Mouse (Mus musculus): ENCODE measurements around the gene Smok2a.
"Not testable (repeated sequence)": the region's sequence is repeated elsewhere in the genome, so short reads cannot be mapped to it uniquely, and the experiment has no call there.

Smok2a gene

GRCm38 (mm10) chr17:13220888-13221287, at the start of gene Smok2a:
Gene Smok2a, plus strand, starts transcription at chr17:13221188.
- ChIA-PET POLR2A (interaction anchor here in 1 of 4 experiments (1.0 kb wide), 1 partner anchor 117 kb away, joined by 3 read pairs; no protein-coding TSS in a partner anchor), CTCF (no interaction called here)

GRCm38 (mm10) chr17:13173578-13173977, 47.4 kb upstream of the Smok2a start:
- CTCF ChIA-PET, POLR2A ChIA-PET: not testable (repeated sequence)

GRCm38 (mm10) chr17:13174029-13174428, 47.0 kb upstream of the Smok2a start:
- POLR2A ChIA-PET, result not testable (repeated sequence)
- CTCF ChIA-PET, result interaction anchor here in 3 of 4 experiments (0.5 to 0.6 kb wide), 3 partner anchors 163 to 213 kb away, joined by 3 to 5 read pairs (median 3); partner anchors contain the start of gene Acat2 (in 1 of the 3)

- POLR2A ChIA-PET, result not testable (repeated sequence)
Measured at GRCm38 (mm10) chr17:13175609-13176008, 45.4 kb upstream of the Smok2a start.

GRCm38 (mm10) chr17:13177796-13178195, 43.2 kb upstream of the Smok2a start:
- POLR2A ChIA-PET, CTCF ChIA-PET: not testable (repeated sequence)

More at GRCm38 (mm10) chr17:13175609-13176008, 45.4 kb upstream of the Smok2a start:
- CTCF ChIA-PET, result not testable (repeated sequence)

- CTCF ChIA-PET, POLR2A ChIA-PET: not testable (repeated sequence)
Measured at GRCm38 (mm10) chr17:13179021-13179420, 42.0 kb upstream of the Smok2a start.

GRCm38 (mm10) chr17:13180491-13180890, 40.5 kb upstream of the Smok2a start:
- POLR2A ChIA-PET, CTCF ChIA-PET: not testable (repeated sequence)

GRCm38 (mm10) chr17:13182712-13183111, 38.3 kb upstream of the Smok2a start:
- CTCF ChIA-PET, result not testable (repeated sequence)
- POLR2A ChIA-PET, result interaction anchor here in 1 of 4 experiments (1.2 kb wide), 1 partner anchor 175 kb away, joined by 3 read pairs; no protein-coding TSS in a partner anchor

GRCm38 (mm10) chr17:13184514-13184913, 36.5 kb upstream of the Smok2a start:
- CTCF ChIA-PET, result not testable (repeated sequence)

GRCm38 (mm10) chr17:13186541-13186940, 34.4 kb upstream of the Smok2a start:
- POLR2A ChIA-PET, result not testable (repeated sequence)

More at GRCm38 (mm10) chr17:13184514-13184913, 36.5 kb upstream of the Smok2a start:
- POLR2A ChIA-PET, result not testable (repeated sequence)

GRCm38 (mm10) chr17:13187621-13188020, 33.4 kb upstream of the Smok2a start:
- CTCF ChIA-PET, result interaction anchor here in 1 of 4 experiments (0.6 kb wide), 1 partner anchor 615 kb away, joined by 3 read pairs; no protein-coding TSS in a partner anchor

More at GRCm38 (mm10) chr17:13186541-13186940, 34.4 kb upstream of the Smok2a start:
- CTCF ChIA-PET, result not testable (repeated sequence)

GRCm38 (mm10) chr17:13188846-13189245, 32.1 kb upstream of the Smok2a start:
- CTCF ChIA-PET, POLR2A ChIA-PET: not testable (repeated sequence)

More at GRCm38 (mm10) chr17:13187621-13188020, 33.4 kb upstream of the Smok2a start:
- POLR2A ChIA-PET, result not testable (repeated sequence)

- CTCF ChIA-PET, POLR2A ChIA-PET: not testable (repeated sequence)
Measured at GRCm38 (mm10) chr17:13190836-13191583, 30.0 kb upstream of the Smok2a start.

GRCm38 (mm10) chr17:13196486-13196885, 24.5 kb upstream of the Smok2a start:
- POLR2A ChIA-PET, CTCF ChIA-PET: not testable (repeated sequence)

GRCm38 (mm10) chr17:13198812-13199211, 22.2 kb upstream of the Smok2a start:
- POLR2A ChIA-PET, CTCF ChIA-PET: not testable (repeated sequence)

- CTCF ChIA-PET, result not testable (repeated sequence)
- POLR2A ChIA-PET, result interaction anchor here in 2 of 4 experiments (0.7 to 0.9 kb wide), 2 partner anchors 305 to 830 kb away, joined by 3 read pairs; no protein-coding TSS in a partner anchor
Measured at GRCm38 (mm10) chr17:13199880-13200409, 21.0 kb upstream of the Smok2a start.

- CTCF ChIA-PET, POLR2A ChIA-PET: not testable (repeated sequence)
Measured at GRCm38 (mm10) chr17:13201551-13201950, 19.4 kb upstream of the Smok2a start.

GRCm38 (mm10) chr17:13202453-13203107, 18.4 kb upstream of the Smok2a start:
- CTCF ChIA-PET, POLR2A ChIA-PET: not testable (repeated sequence)

GRCm38 (mm10) chr17:13205247-13205646, 15.7 kb upstream of the Smok2a start:
- CTCF ChIA-PET, POLR2A ChIA-PET: not testable (repeated sequence)

GRCm38 (mm10) chr17:13206491-13206890, 14.5 kb upstream of the Smok2a start:
- CTCF ChIA-PET, result no interaction called here

GRCm38 (mm10) chr17:13208460-13208859, 12.5 kb upstream of the Smok2a start:
- CTCF ChIA-PET, result not testable (repeated sequence)

More at GRCm38 (mm10) chr17:13206491-13206890, 14.5 kb upstream of the Smok2a start:
- POLR2A ChIA-PET, result no interaction called here

More at GRCm38 (mm10) chr17:13208460-13208859, 12.5 kb upstream of the Smok2a start:
- POLR2A ChIA-PET, result not testable (repeated sequence)
